Mouse (Mus musculus) small intestine, adult 2 months (tissue): ENCODE measurements around the gene Palb2.

ENCODE experiments used
- CTCF ChIP-seq: fragments of 200-500 bp; IDR thresholded peaks from 2 replicates; pipeline ENCODE4 v1.5.1; 2012; ENCODE audit warnings: low read depth, mild to moderate bottlenecking, control low read depth, inconsistent platforms, low read length, moderate library complexity, mixed read lengths; ENCODE audit not compliant: insufficient replicate concordance, insufficient read length; ENCODE audit errors: extremely low read depth
- POLR2A ChIP-seq: fragments of 200-500 bp; IDR thresholded peaks from 2 replicates; pipeline ENCODE4 v1.6.1; 2012; ENCODE audit warnings: low read depth, mild to moderate bottlenecking, control low read depth, inconsistent platforms, low read length, moderate library complexity

DNA sequence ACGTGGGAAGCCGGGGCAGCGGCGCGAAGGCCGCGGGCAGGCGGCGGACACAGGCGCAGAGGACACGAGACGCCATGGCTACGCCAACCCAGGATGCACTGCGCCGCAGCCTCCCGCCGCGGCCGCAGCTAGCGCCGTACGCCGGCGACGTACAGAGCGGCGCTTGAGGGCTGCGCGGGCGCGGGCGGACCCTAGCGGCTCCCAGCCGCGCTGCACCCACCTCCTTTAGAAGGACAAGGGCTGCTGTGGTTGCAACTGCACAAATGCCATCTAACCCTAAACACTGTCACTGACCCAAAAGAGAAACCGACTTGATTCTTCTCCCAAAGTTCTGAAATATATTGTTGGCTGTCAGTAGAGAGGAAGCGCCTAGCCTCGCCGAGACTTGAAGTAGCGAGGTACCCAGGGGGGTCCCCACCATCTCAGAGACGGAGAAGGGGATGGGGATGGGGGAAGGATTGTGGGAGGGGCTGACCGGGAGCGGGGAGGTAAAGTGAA, 31.0 kb downstream of the Palb2 start, which contains the start of gene Ndufab1:
- TF ChIP-seq CTCF: peak; percentile 79
- TF ChIP-seq POLR2A: 0 out of 2 replicates have a peak, but pooled peaks have one; percentile 25
